Mouse (Mus musculus): Measurements from ENCODE around the gene Supt3. TPM values are rescaled to one million over a fixed set of nuclear protein-coding genes. Genes with fewer than 3 reads are reported as not detected.

Supt3 gene
- polyA plus RNA-seq, 1 experiment from 2014 or later: 24.9 TPM

DNA sequence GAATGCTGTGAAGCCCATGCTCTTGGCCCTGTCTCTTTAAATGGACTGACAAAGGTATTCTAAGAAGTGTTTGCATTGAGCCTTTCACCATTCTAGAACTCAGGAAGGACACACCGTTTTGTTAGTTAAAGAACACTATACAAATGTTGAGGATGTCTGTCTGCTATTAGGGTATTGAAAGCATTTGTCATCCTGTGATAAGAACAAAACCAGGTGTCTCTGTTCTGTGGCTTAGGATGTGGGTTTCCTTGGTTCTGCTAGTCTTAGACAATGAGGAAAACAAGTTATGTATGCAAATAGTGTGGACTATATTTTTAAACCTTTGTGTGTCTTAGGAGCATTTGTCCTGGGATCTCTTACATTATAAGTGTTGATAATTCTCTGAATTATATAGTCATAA is 116.6 kb downstream of the Supt3 start:
- no peaks in the 10 kb centered on the region for H3K36me3 ChIP-seq
- no peak for DNase-seq (ENCODE audit: low spot score)
- 82% methylated on average over 1 of the region's 1 CpGs for WGBS
- no peaks in the 10 kb centered on the region for H3K4me1 ChIP-seq
- H3K9me3 ChIP-seq (replicated peaks): no peaks in the 10 kb centered on the region
- H3K27ac ChIP-seq: no peak overlapping the region
- no peak overlapping the region for H3K4me3 ChIP-seq
- no peaks in the 10 kb centered on the region for H3K27me3 ChIP-seq (ENCODE audit: low read depth, poor library complexity, severe bottlenecking)

DNA sequence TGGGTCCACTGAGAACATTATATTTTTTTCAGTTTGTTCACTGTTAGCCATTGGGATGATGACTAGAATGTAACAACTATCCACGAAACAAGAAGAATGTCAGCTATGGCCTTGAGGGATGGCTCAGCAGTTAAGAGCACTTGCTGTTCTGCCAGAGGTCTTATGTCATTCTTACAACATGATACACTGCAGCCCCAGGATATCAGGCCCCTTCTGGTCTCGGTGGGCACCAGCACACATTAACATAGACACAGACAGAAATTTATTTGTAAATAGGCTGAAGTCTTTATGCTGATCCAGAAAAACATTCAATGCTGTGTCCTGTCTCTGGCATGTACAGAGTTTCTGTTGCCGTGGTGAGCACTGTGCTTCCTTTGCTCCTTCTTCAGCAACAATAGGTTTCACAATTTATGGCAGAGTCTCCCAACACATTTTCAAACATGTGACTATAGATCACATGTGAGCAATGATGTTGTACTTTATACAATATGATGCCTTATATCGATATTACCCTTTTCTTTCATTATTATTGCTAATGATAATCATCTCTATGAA is 166.7 kb downstream of the Supt3 start:
- no peak for DNase-seq (ENCODE audit: low spot score)
- no peaks in the 10 kb centered on the region for H3K36me3 ChIP-seq
- no peak overlapping the region for H3K4me3 ChIP-seq
- 80% methylated on average over 4 of the region's 4 CpGs for WGBS
- no peaks in the 10 kb centered on the region for H3K4me1 ChIP-seq
- no peaks in the 10 kb centered on the region for H3K9me3 ChIP-seq (replicated peaks)
- no peaks in the 10 kb centered on the region for H3K27me3 ChIP-seq (ENCODE audit: low read depth, poor library complexity, severe bottlenecking)
- no peak overlapping the region for H3K27ac ChIP-seq

DNA sequence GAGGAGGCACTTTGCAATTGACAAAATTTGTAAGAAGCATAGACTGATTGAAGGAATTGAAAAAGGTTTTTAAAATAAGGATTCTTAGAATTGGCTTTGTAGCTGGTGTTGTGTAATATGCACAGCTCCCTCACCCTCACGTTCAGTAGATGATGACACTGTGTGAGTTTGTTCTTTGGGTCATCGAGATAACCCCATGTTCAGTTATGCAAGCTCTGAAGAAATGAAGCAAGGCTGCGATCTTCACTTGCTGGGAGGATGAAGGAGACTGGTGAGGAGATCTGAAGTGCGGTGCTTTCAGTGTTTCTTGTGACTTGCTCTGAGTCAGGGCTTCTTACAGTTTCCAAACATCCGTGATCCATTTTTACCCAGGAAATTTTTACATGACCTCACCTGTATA is 168.4 kb downstream of the Supt3 start:
- no peaks in the 10 kb centered on the region for H3K4me1 ChIP-seq
- H3K36me3 ChIP-seq: no peaks in the 10 kb centered on the region
- no peaks in the 10 kb centered on the region for H3K27me3 ChIP-seq (ENCODE audit: low read depth, poor library complexity, severe bottlenecking)
- 95% methylated on average over 5 of the region's 5 CpGs for WGBS
- no peak for DNase-seq (ENCODE audit: low spot score)
- H3K27ac ChIP-seq: no peak overlapping the region
- no peaks in the 10 kb centered on the region for H3K9me3 ChIP-seq (replicated peaks)
- H3K4me3 ChIP-seq: no peak overlapping the region

DNA sequence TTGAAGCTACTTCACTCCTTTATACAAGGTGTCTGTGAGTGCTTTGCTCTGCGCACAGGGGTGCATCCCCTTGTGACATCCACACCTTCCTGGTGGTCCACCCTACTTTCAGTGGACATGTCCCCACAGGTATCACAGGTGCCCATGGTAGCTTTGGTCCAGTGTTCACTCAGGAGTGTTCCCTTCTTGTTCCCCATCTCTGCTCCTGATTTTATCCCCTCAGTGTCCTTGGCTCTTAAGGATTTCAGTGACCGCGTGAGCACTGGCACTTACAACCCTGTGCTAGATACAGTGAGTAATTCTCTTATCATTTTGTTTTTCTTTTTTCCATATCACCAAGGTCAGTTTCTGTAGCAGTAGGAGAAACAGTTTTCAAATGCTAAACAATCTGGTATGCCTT is 171.4 kb downstream of the Supt3 start:
- DNase-seq (ENCODE audit: low spot score): no peak
- Histone ChIP-seq H3K27me3 (ENCODE audit: low read depth, poor library complexity, severe bottlenecking) (no peaks in the 10 kb centered on the region), H3K4me3 (no peak overlapping the region), H3K36me3 (no peaks in the 10 kb centered on the region), H3K27ac (no peak overlapping the region), H3K9me3 (replicated peaks) (no peaks in the 10 kb centered on the region), H3K4me1 (no peaks in the 10 kb centered on the region)
- 93% methylated on average over 3 of the region's 3 CpGs for WGBS

DNA sequence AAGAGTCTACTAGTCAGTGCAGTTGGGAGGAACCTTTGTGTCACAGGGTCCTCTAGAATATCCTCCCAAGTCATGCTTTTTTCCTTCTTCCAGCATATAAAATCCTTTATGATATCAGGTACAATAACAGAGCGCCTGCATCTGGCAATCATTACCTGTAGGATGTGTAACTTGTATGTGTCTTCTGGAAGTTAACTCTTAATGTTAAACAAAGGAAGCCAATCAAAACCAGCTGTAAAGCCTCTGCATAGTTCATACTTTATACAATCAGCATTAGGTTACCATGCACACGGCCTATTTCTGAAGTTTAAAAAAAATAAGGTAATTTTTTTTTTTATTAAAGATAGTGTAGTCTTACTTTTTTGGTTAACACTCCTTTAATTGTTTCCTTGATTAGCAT is 179.7 kb downstream of the Supt3 start:
- 75% methylated on average over 2 of the region's 2 CpGs for WGBS

DNA sequence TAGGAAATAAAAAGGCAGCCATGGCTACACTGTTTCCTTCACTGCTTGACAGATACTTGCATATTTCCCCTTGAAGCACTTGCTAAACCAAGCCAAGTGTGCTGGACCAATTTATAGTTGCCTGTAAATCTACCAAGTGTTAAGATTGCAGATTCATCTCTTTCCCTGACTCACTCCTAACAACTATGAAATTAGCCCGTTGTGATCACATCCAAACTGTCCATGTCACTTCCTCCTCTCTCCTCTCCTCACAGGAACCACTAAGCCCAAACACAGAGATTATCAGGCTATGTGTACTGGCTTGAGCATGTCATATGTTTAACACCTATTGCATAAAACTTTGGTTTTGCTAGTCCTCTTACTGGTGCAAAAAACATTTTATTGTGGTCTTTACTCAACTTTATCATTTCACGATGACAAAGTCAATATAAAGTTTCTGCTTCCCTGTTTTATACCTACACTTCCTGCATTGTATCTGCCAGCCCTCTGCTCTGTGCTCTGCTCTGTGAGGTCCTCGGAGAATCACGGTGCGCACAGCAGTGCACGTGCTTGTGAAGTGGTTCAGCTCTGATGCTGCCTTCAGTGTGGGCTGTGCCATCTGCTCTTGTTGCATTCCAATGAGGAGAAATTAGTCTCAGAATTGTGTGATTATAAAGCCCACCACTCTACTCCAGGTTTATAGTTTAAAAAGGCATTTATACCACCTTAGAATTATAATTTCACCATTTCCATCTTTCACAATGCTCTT is 186.3 kb downstream of the Supt3 start:
- Histone ChIP-seq H3K4me1 (no peaks in the 10 kb centered on the region), H3K4me3 (no peak overlapping the region), H3K36me3 (no peaks in the 10 kb centered on the region), H3K9me3 (replicated peaks) (no peaks in the 10 kb centered on the region), H3K27me3 (ENCODE audit: low read depth, poor library complexity, severe bottlenecking) (no peaks in the 10 kb centered on the region), H3K27ac (no peak overlapping the region)
- 90% methylated on average over 6 of the region's 6 CpGs for WGBS
- DNase-seq (ENCODE audit: low spot score): no peak

More for the DNA sequence above, 179.7 kb downstream of the Supt3 start:
- H3K4me1 ChIP-seq: peaks cover 5% of the 10 kb centered on the region
- no peak overlapping the region for H3K4me3 ChIP-seq
- H3K9me3 ChIP-seq (replicated peaks): no peaks in the 10 kb centered on the region
- no peak overlapping the region for H3K27ac ChIP-seq
- no peaks in the 10 kb centered on the region for H3K36me3 ChIP-seq
- no peak for DNase-seq (ENCODE audit: low spot score)
- H3K27me3 ChIP-seq (ENCODE audit: low read depth, poor library complexity, severe bottlenecking): no peaks in the 10 kb centered on the region

DNA sequence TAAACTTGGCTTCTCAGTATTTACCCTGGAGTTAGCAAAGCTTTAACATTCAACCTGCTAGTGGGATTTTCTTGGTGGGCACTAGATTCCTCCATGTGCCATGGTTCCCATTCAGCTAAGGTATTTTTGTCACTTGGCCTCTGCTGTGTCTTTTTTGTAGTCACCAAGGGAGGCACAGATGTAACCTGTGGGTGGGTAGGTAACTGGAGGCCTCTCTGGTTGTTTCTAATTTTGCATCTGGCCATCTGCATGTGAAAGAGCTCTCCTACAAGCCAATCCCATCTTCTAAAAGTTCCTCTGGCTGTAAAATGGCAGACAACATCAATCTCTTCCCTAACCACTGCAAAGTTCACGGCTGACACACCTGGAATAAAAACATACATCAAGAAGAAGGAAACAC is 190.2 kb downstream of the Supt3 start:
- DNase-seq (ENCODE audit: low spot score): no peak
- H3K9me3 ChIP-seq (replicated peaks): no peaks in the 10 kb centered on the region
- 84% methylated on average over 1 of the region's 1 CpGs for WGBS
- H3K27me3 ChIP-seq (ENCODE audit: low read depth, poor library complexity, severe bottlenecking): no peaks in the 10 kb centered on the region
- H3K36me3 ChIP-seq: no peaks in the 10 kb centered on the region
- no peak overlapping the region for H3K4me3 ChIP-seq
- no peak overlapping the region for H3K27ac ChIP-seq
- 0 out of 2 replicates have a peak, but pooled peaks cover 3% of the 10 kb centered on the region for H3K4me1 ChIP-seq

DNA sequence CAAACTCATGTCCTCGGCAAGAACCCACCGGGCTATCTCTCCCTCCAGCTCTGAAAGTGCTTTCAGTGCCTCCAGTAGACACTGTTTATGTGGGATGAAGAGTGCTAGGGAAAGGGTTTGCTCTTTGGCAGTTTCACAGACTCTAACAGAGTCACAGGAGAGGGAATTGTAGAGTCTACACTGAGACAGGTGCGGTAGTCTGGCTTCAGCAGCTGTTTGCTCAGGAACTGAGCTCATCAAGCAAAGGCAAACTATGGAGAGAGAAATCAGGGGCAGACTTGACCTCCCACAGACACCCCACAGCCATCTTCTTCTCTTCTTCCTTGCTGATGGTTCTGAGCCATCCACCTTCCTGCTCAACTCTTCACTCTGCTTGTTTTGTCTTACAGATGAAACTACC is 193.3 kb downstream of the Supt3 start:
- Histone ChIP-seq H3K27me3 (ENCODE audit: low read depth, poor library complexity, severe bottlenecking) (no peaks in the 10 kb centered on the region), H3K4me1 (0 out of 2 replicates have a peak, but pooled peaks cover 3% of the 10 kb centered on the region), H3K27ac (no peak overlapping the region), H3K36me3 (no peaks in the 10 kb centered on the region), H3K4me3 (no peak overlapping the region), H3K9me3 (replicated peaks) (no peaks in the 10 kb centered on the region)
- WGBS: over 99% methylated on average over 3 of the region's 3 CpGs
- no peak for DNase-seq (ENCODE audit: low spot score)

DNA sequence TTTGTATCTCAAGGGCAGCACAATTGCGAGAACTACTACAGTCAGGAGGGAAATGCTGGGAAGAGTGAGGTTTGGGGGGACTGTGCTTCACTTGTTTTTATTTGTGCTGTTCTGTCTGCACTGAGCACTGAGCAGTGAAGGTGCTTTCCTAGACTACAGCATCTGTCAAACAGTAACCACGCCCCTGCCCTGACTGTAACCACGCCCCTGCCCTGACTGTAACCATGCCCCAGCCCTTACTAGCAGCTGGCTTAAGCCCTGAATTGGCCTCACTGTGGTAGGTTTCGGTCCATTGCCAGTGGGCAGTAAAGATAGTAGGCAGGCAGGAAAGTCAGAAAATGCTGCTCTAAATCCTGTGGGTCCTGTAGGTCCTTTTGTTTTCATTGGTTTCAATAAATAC is 196.5 kb downstream of the Supt3 start:
- H3K36me3 ChIP-seq: no peaks in the 10 kb centered on the region
- H3K4me3 ChIP-seq: no peak overlapping the region
- DNase-seq (ENCODE audit: low spot score): no peak
- no peaks in the 10 kb centered on the region for H3K9me3 ChIP-seq (replicated peaks)
- H3K27me3 ChIP-seq (ENCODE audit: low read depth, poor library complexity, severe bottlenecking): no peaks in the 10 kb centered on the region
- H3K4me1 ChIP-seq: 0 out of 2 replicates have a peak, but pooled peaks cover 2% of the 10 kb centered on the region
- 52% methylated on average over 4 of the region's 4 CpGs for WGBS
- no peak overlapping the region for H3K27ac ChIP-seq

DNA sequence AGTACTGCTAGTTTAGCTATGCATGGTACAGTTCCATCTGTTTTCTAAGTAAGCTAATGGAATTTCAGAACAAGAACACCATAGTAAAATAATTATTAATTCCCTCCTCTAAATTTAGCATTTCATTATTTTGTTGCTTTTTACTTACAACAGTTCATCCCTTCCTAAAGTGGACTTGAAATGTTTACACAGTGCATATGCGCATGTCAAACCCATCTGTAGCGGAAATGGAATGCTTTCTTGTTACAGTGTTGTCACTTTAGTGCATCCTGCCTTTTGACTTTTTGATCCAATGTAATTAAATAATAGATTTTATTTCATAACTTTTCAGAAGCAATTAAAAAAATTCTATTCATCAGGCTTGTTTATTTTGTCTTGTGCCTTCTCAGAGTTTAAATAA is 200.7 kb downstream of the Supt3 start:
- no peaks in the 10 kb centered on the region for H3K36me3 ChIP-seq

DNA sequence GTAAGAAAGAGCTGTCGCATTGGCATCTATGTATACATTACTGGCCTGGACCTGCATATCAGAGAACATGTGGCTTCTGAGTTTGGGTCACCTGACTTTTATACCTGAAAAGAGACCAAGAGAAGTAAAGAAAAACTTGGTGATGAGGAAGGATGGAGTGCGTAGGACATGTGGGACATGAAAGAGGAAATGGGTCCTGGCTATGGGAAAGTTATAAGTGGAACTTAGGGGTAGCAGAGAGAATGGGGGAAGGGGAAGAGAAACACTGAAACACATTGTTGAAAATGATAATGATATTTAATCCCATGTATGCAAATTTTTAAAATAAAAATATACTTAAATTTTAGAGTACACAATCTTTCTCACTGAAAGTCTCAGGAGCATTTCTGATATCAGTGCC is 211.0 kb downstream of the Supt3 start:
- WGBS: 97% methylated on average over 2 of the region's 2 CpGs
- Histone ChIP-seq H3K4me3 (no peak overlapping the region), H3K27ac (no peak overlapping the region), H3K9me3 (replicated peaks) (no peaks in the 10 kb centered on the region), H3K36me3 (no peaks in the 10 kb centered on the region), H3K4me1 (no peaks in the 10 kb centered on the region), H3K27me3 (ENCODE audit: low read depth, poor library complexity, severe bottlenecking) (no peaks in the 10 kb centered on the region)
- no peak for DNase-seq (ENCODE audit: low spot score)

More for the DNA sequence above, 200.7 kb downstream of the Supt3 start:
- Histone ChIP-seq H3K27ac (no peak overlapping the region), H3K4me1 (no peaks in the 10 kb centered on the region), H3K4me3 (no peak overlapping the region), H3K27me3 (ENCODE audit: low read depth, poor library complexity, severe bottlenecking) (no peaks in the 10 kb centered on the region), H3K9me3 (replicated peaks) (no peaks in the 10 kb centered on the region)
- DNase-seq (ENCODE audit: low spot score): no peak
- WGBS: 96% methylated on average over 2 of the region's 2 CpGs

DNA sequence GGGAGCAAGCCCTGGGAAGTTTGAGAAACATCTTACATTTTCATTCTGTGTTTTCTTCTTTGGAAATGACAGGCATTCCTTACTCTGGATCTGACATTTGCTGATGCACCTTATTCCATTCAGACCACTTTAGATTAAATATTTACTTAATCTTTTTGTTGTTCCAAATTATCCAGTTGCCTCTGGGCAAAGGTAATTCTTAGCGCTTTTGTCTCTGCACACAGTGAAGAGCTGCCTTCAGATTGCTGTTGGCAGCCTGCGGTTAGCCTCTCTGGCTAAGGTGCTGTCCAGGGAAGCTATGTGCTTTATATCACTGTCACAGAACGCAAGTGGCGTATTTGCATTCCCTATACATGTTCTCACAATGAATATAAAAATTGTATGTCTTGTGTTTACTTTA is 226.4 kb downstream of the Supt3 start:
- Histone ChIP-seq H3K4me3 (no peak overlapping the region), H3K4me1 (peaks cover 11% of the 10 kb centered on the region; the same call in 1 of the 2 replicates), H3K27me3 (ENCODE audit: low read depth, poor library complexity, severe bottlenecking) (no peaks in the 10 kb centered on the region), H3K27ac (no peak overlapping the region), H3K9me3 (replicated peaks) (no peaks in the 10 kb centered on the region), H3K36me3 (no peaks in the 10 kb centered on the region)
- WGBS: 92% methylated on average over 4 of the region's 4 CpGs
- no peak for DNase-seq (ENCODE audit: low spot score)

DNA sequence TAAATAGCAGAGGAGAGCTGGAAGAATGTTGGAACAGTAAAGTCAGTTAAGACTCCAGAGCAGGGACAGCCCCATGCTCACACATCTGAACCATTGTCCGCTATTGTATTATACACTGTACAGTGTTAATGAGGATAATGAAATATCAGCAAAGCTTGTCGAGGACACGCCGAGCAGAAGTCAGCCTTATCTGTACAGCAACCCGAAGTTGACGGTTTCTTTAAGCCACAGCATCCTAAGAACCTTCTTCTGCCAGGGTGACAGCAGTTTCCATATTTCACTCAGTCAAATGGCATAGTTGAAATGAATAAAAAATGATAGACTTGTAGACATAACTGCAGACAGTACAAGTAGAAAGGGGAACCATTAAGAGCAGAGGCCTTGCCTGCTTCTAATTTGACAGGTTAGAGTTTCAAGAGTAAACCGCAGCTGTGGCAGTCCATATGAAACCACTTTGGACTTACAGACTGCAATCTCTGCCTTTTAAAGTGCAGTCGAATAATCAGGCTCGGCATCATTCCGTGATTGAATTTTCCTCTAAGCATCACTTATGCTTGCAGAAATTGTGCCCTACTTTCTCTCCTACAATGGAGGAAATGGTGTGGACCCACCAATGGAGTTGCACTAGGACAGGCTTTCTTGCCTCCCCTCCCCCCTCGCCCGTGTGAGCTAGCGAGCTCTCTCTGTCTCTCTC is 227.7 kb downstream of the Supt3 start:
- H3K36me3 ChIP-seq: no peaks in the 10 kb centered on the region
- no peak overlapping the region for H3K4me3 ChIP-seq
- no peak overlapping the region for H3K27ac ChIP-seq
- no peaks in the 10 kb centered on the region for H3K9me3 ChIP-seq (replicated peaks)
- 84% methylated on average over 13 of the region's 13 CpGs for WGBS
- no peak for DNase-seq (ENCODE audit: low spot score)
- peaks cover 11% of the 10 kb centered on the region; the same call in 1 of the 2 replicates for H3K4me1 ChIP-seq
- H3K27me3 ChIP-seq (ENCODE audit: low read depth, poor library complexity, severe bottlenecking): no peaks in the 10 kb centered on the region
